Mouse (Mus musculus): Measurements from ENCODE around the gene Gm11756. TPM values are rescaled to one million over a fixed set of nuclear protein-coding genes. Genes with fewer than 3 reads are reported as not detected.
"Not testable (repeated sequence)": the region's sequence is repeated elsewhere in the genome, so short reads cannot be mapped to it uniquely, and the experiment has no call there.

The Gm11756 gene
- not detected in 2 replicates for total RNA-seq (2014; fragmentation: Nextera tagmentation)
- total RNA-seq (2017) = not detected in 2 replicates
- polyA plus RNA-seq (2012) = not detected in 2 replicates

DNA sequence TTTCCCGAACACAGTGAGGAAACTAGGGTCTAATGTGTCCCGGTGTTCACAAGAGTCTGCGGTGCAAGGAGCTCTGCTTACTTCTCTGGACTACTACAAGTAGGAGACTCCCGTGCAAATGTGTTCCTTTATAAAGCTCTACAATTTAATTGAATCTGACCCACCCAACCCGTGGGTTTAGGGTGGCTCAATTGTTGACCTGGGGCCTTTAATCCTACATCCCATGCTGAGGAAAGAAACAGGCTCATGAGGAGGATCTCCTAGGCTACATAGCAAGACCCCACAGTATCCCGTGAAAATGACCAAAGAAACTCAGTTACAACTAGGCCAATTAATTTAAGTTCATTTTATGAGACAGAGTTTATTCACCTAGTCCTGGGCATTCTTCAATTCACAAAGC lies at the start of gene Gm11756:
TSS of gene Gm11756 (minus strand) at position 101 of the 400 bp plus-strand sequence.
- not testable (repeated sequence) for H3K27me3 ChIP-seq (ENCODE audit: insufficient read depth, low read length); H3K9me3 ChIP-seq (replicated peaks); ATAC-seq (ENCODE audit: extremely low read depth, insufficient number of reproducible peaks, low FRiP score, poor library complexity, severe bottlenecking); DNase-seq (ENCODE audit: low spot score); H3K4me3 ChIP-seq (ENCODE audit: low read depth, low read length); H3K36me3 ChIP-seq (replicated peaks); H3K4me1 ChIP-seq (ENCODE audit: insufficient read depth, low read depth, low read length)

DNA sequence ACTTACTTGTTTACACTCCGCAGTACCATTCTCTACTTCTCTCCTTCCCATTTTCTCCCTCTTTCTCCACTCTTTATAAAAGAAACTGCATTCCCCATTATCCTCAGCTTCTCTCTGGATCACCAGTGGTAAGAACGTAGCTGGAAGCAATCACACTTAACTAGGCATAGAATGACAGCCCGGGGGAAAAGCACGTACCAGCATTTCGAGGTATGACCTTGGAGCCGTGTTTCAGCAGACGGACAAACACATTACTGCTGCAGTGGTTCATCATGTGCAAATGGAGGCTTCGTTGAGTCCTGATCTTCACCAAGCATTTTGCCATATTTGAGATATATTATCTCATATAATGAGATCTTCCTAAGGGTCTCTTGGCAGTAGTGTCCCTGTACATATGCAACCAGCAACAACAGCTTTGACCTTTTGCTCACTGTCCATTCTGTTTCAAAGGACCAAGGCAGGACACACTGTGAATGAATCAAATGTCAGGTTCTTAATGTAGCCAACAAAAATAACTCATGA lies 29.9 kb upstream of the Gm11756 start, which contains the start of gene 2310002L09Rik:
TSS of gene 2310002L09Rik (minus strand) at position 472 of the 522 bp plus-strand sequence.
- TF ChIP-seq GATA2 (IDR thresholded peaks at IDR 0.05; ENCODE audit: borderline replicate concordance, low read depth, low read length) (no peak), TAL1 (conservative IDR thresholded peaks at IDR 0.05; ENCODE audit: low read depth, low read length) (no peak), CTCF (IDR thresholded peaks at IDR 0.05; ENCODE audit: low read depth, low read length) (no peak), POLR2AphosphoS5 (IDR thresholded peaks at IDR 0.05; ENCODE audit: insufficient replicate concordance, low read depth, low read length) (no peak), GATA1 (IDR thresholded peaks at IDR 0.05; ENCODE audit: borderline replicate concordance, low read length) (no peak)
- Histone ChIP-seq H3K27me3 (ENCODE audit: insufficient read depth, low read length) (no peaks in the 10 kb centered on the region), H3K9me3 (replicated peaks) (no peaks in the 10 kb centered on the region), H3K4me3 (ENCODE audit: low read depth, low read length) (no peak within 1 kb of the TSS), H3K4me1 (ENCODE audit: insufficient read depth, low read depth, low read length) (no peaks in the 10 kb centered on the region), H3K36me3 (replicated peaks) (no peaks in the 10 kb centered on the region)
- ATAC-seq (ENCODE audit: extremely low read depth, insufficient number of reproducible peaks, low FRiP score, poor library complexity, severe bottlenecking) (no peak), DNase-seq (ENCODE audit: low spot score) (no peak)

DNA sequence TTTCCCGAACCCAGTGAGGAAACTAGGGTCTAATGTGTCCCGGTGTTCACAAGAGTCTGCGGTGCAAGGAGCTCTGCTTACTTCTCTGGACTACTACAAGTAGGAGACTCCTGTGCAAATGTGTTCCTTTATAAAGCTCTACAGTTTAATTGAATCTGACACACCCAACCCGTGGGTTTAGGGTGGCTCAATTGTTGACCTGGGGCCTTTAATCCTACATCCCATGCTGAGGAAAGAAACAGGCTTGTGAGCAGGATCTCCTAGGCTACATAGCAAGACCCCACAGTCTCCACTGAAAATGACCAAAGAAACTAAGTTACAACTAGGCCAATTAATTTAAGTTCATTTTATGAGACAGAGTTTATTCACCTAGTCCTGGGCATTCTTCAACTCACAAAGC lies 14.7 kb downstream of the Gm11756 start, which contains the start of gene Gm13871:
TSS of gene Gm13871 (minus strand) at position 101 of the 400 bp plus-strand sequence.
- H3K4me3 ChIP-seq (ENCODE audit: low read depth, low read length); H3K4me1 ChIP-seq (ENCODE audit: insufficient read depth, low read depth, low read length); H3K27me3 ChIP-seq (ENCODE audit: insufficient read depth, low read length); ATAC-seq (ENCODE audit: extremely low read depth, insufficient number of reproducible peaks, low FRiP score, poor library complexity, severe bottlenecking); H3K9me3 ChIP-seq (replicated peaks); H3K36me3 ChIP-seq (replicated peaks); DNase-seq (ENCODE audit: low spot score): not testable (repeated sequence)

DNA sequence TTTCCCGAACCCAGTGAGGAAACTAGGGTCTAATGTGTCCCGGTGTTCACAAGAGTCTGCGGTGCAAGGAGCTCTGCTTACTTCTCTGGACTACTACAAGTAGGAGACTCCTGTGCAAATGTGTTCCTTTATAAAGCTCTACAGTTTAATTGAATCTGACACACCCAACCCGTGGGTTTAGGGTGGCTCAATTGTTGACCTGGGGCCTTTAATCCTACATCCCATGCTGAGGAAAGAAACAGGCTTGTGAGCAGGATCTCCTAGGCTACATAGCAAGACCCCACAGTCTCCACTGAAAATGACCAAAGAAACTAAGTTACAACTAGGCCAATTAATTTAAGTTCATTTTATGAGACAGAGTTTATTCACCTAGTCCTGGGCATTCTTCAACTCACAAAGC lies 29.5 kb downstream of the Gm11756 start, which contains the start of gene Gm11757:
TSS of gene Gm11757 (minus strand) at position 101 of the 400 bp plus-strand sequence.
- not testable (repeated sequence) for H3K9me3 ChIP-seq (replicated peaks); DNase-seq (ENCODE audit: low spot score); H3K36me3 ChIP-seq (replicated peaks); H3K4me3 ChIP-seq (ENCODE audit: low read depth, low read length); ATAC-seq (ENCODE audit: extremely low read depth, insufficient number of reproducible peaks, low FRiP score, poor library complexity, severe bottlenecking); H3K4me1 ChIP-seq (ENCODE audit: insufficient read depth, low read depth, low read length); H3K27me3 ChIP-seq (ENCODE audit: insufficient read depth, low read length)

DNA sequence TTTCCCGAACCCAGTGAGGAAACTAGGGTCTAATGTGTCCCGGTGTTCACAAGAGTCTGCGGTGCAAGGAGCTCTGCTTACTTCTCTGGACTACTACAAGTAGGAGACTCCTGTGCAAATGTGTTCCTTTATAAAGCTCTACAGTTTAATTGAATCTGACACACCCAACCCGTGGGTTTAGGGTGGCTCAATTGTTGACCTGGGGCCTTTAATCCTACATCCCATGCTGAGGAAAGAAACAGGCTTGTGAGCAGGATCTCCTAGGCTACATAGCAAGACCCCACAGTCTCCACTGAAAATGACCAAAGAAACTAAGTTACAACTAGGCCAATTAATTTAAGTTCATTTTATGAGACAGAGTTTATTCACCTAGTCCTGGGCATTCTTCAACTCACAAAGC lies 44.4 kb downstream of the Gm11756 start, which contains the start of gene Gm11758:
TSS of gene Gm11758 (minus strand) at position 101 of the 400 bp plus-strand sequence.
- H3K4me1 ChIP-seq (ENCODE audit: insufficient read depth, low read depth, low read length); H3K27me3 ChIP-seq (ENCODE audit: insufficient read depth, low read length); ATAC-seq (ENCODE audit: extremely low read depth, insufficient number of reproducible peaks, low FRiP score, poor library complexity, severe bottlenecking); DNase-seq (ENCODE audit: low spot score); H3K9me3 ChIP-seq (replicated peaks); H3K36me3 ChIP-seq (replicated peaks); H3K4me3 ChIP-seq (ENCODE audit: low read depth, low read length): not testable (repeated sequence)

Other genes with a start within 250 kb of the Gm11756 start
- not detected in 2 replicates for gene Gm428, start 237.2 kb downstream of the Gm11756 start, total RNA-seq (2014; fragmentation: Nextera tagmentation)
- 0.27 and 0.41 TPM in 2 replicates for gene Gm428, start 237.2 kb downstream of the Gm11756 start, total RNA-seq (2017)
- not detected in 2 replicates for gene Gm428, start 237.2 kb downstream of the Gm11756 start, polyA plus RNA-seq (2012)
- gene Rasef, start 129.8 kb downstream of the Gm11756 start, total RNA-seq (2014; fragmentation: Nextera tagmentation) = not detected in 2 replicates
- gene Rasef, start 129.8 kb downstream of the Gm11756 start, total RNA-seq (2017) = 0.05 TPM in 1 of 2 replicates, not detected in the other
- not detected in 2 replicates for gene Rasef, start 129.8 kb downstream of the Gm11756 start, polyA plus RNA-seq (2012)
- not detected in 2 replicates for gene Gm11758, start 44.5 kb downstream of the Gm11756 start, total RNA-seq (2014; fragmentation: Nextera tagmentation)
- gene Gm11758, start 44.5 kb downstream of the Gm11756 start, total RNA-seq (2017) = not detected in 2 replicates
- not detected in 2 replicates for gene Gm11758, start 44.5 kb downstream of the Gm11756 start, polyA plus RNA-seq (2012)
- not detected in 2 replicates for gene Gm11757, start 29.6 kb downstream of the Gm11756 start, total RNA-seq (2014; fragmentation: Nextera tagmentation)
- not detected in 2 replicates for gene Gm11757, start 29.6 kb downstream of the Gm11756 start, total RNA-seq (2017)
- gene Gm11757, start 29.6 kb downstream of the Gm11756 start, polyA plus RNA-seq (2012) = not detected in 2 replicates
- gene Gm13871, start 14.8 kb downstream of the Gm11756 start, total RNA-seq (2014; fragmentation: Nextera tagmentation) = not detected in 2 replicates
- not detected in 2 replicates for gene Gm13871, start 14.8 kb downstream of the Gm11756 start, total RNA-seq (2017)
- not detected in 2 replicates for gene Gm13871, start 14.8 kb downstream of the Gm11756 start, polyA plus RNA-seq (2012)
- not detected in 2 replicates for gene 2310002L09Rik, start 30.1 kb upstream of the Gm11756 start, total RNA-seq (2014; fragmentation: Nextera tagmentation)
- not detected in 2 replicates for gene 2310002L09Rik, start 30.1 kb upstream of the Gm11756 start, total RNA-seq (2017)
- gene 2310002L09Rik, start 30.1 kb upstream of the Gm11756 start, polyA plus RNA-seq (2012) = not detected in 2 replicates
- gene Frmd3, start 92.7 kb upstream of the Gm11756 start, total RNA-seq (2014; fragmentation: Nextera tagmentation) = not detected in 2 replicates
- 0.16 and 0.17 TPM in 2 replicates for gene Frmd3, start 92.7 kb upstream of the Gm11756 start, total RNA-seq (2017)
- not detected in 2 replicates for gene Frmd3, start 92.7 kb upstream of the Gm11756 start, polyA plus RNA-seq (2012)